Mouse (Mus musculus): Measurements from ENCODE around the gene Tbx21.
A peak's percentile ranks its signal among the peaks of the same experiment; 100 is the strongest.

The Tbx21 gene

GRCm38 (mm10) chr11:97083401-97084140 lies 31.6 kb downstream of the Tbx21 start:
- DNase-seq (ENCODE audit: low read depth, low spot score) = no peak

- DNase-seq (ENCODE audit: low read depth, low spot score) = no peak
Observed at GRCm38 (mm10) chr11:97082977-97083376, 32.2 kb downstream of the Tbx21 start.

- DNase-seq (ENCODE audit: low read depth, low spot score) = peak; percentile 65
Observed at GRCm38 (mm10) chr11:97080291-97080690, 34.8 kb downstream of the Tbx21 start.

GRCm38 (mm10) chr11:97078751-97079150 lies 36.4 kb downstream of the Tbx21 start:
- DNase-seq (ENCODE audit: low read depth, low spot score) = no peak

GRCm38 (mm10) chr11:97074235-97074634 lies 40.9 kb downstream of the Tbx21 start:
- no peak for DNase-seq (ENCODE audit: low read depth, low spot score)

- peak; percentile 64 for DNase-seq (ENCODE audit: low read depth, low spot score)
Observed at GRCm38 (mm10) chr11:97072533-97072932, 42.6 kb downstream of the Tbx21 start.

- no peak for DNase-seq (ENCODE audit: low read depth, low spot score)
Observed at GRCm38 (mm10) chr11:97071129-97071528, 44.0 kb downstream of the Tbx21 start.

GRCm38 (mm10) chr11:97069770-97070169 lies 45.4 kb downstream of the Tbx21 start:
- DNase-seq (ENCODE audit: low read depth, low spot score) = no peak

GRCm38 (mm10) chr11:97069333-97069732 lies 45.8 kb downstream of the Tbx21 start:
- no peak for DNase-seq (ENCODE audit: low read depth, low spot score)

- no peak for DNase-seq (ENCODE audit: low read depth, low spot score)
Observed at GRCm38 (mm10) chr11:97066656-97067360, 48.3 kb downstream of the Tbx21 start.

- DNase-seq (ENCODE audit: low read depth, low spot score) = no peak
Observed at GRCm38 (mm10) chr11:97065538-97066295, 49.4 kb downstream of the Tbx21 start.

- DNase-seq (ENCODE audit: low read depth, low spot score) = no peak
Observed at GRCm38 (mm10) chr11:97063921-97064295, 51.2 kb downstream of the Tbx21 start.

- DNase-seq (ENCODE audit: low read depth, low spot score) = no peak
Observed at GRCm38 (mm10) chr11:97063274-97063920, 51.7 kb downstream of the Tbx21 start.

- DNase-seq (ENCODE audit: low read depth, low spot score) = no peak
Observed at GRCm38 (mm10) chr11:97052219-97052646, 62.9 kb downstream of the Tbx21 start.

GRCm38 (mm10) chr11:97050944-97051586 lies 64.1 kb downstream of the Tbx21 start:
- no peak for DNase-seq (ENCODE audit: low read depth, low spot score)

- DNase-seq (ENCODE audit: low read depth, low spot score) = peak; percentile 45
Observed at GRCm38 (mm10) chr11:97050216-97050943, 64.8 kb downstream of the Tbx21 start, which contains the start of gene Osbpl7. Gene Osbpl7 (plus strand): TSS chr11:97050628.

- DNase-seq (ENCODE audit: low read depth, low spot score) = no peak
Observed at GRCm38 (mm10) chr11:97049492-97050085, 65.5 kb downstream of the Tbx21 start.

GRCm38 (mm10) chr11:97048090-97048650 lies 67.0 kb downstream of the Tbx21 start:
- no peak for DNase-seq (ENCODE audit: low read depth, low spot score)

All from retina, adult 2 months (tissue).